Mouse (Mus musculus) liver, postnatal 0 days (tissue): ENCODE data around the gene Tshz2.

Source experiments
- CTCF ChIP-seq: sonication (generic); IDR thresholded peaks from 2 replicates; pipeline ENCODE4 v1.5.1; 2016; ENCODE audit warnings: antibody characterized with exemption, low read depth
- EP300 ChIP-seq: IDR thresholded peaks from 2 replicates; pipeline ENCODE4 v1.6.1; 2016; ENCODE audit warnings: antibody characterized with exemption, low read depth, mild to moderate bottlenecking

DNA sequence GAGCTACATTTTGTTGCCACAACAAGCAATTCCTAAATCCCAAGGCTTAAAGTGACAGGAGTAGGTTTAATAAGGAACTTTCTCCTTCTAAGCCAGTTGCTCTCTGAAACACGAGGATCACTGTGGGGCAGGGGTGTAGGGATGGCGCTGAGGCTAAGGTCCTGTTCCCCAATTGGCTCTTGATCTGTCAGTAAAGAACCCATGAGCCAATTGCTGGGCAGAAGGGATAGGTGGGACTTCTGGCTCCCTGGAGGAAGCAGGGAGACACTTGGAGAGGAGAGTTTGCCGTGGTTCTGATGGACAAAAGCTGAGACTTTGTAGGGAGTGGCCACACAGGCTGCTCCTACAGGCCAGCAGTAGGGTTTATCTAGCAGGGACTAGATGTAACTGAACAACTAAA is 128.9 kb downstream of the Tshz2 start:
- TF ChIP-seq CTCF: no peak
- no peak for TF ChIP-seq EP300
